Mouse (Mus musculus) hindbrain, embryonic 12.5 days (tissue): ENCODE results near the gene Tmem184b. TPM values are rescaled to one million over a fixed set of nuclear protein-coding genes. Genes with fewer than 3 reads are reported as not detected.

ENCODE experiments used
- ATAC-seq: fragments of 200-750 bp; cut with Nextera tagmentation; 2 replicates; pipeline ENCODE4 v1.8.0; 2017; ENCODE audit warnings: moderate TSS enrichment; ENCODE audit not compliant: low FRiP score
- H3K27ac ChIP-seq: fragments of 300-500 bp; sonication (generic); 2 replicates; pipeline ENCODE4 v1.5.1; 2016; ENCODE audit warnings: mild to moderate bottlenecking
- H3K27me3 ChIP-seq: fragments of 300-500 bp; sonication (generic); 2 replicates; pipeline ENCODE4 v1.6.1; 2016; ENCODE audit warnings: mild to moderate bottlenecking
- H3K36me3 ChIP-seq: fragments of 300-500 bp; sonication (generic); 2 replicates; pipeline ENCODE4 v1.6.1; 2016; ENCODE audit warnings: mild to moderate bottlenecking
- H3K4me1 ChIP-seq: fragments of 300-500 bp; sonication (generic); 2 replicates; pipeline ENCODE4 v1.6.1; 2016
- H3K4me2 ChIP-seq: fragments of 300-500 bp; sonication (generic); replicated peaks from 2 replicates; pipeline ENCODE4 v1.6.1; 2016; ENCODE audit warnings: mild to moderate bottlenecking
- H3K4me3 ChIP-seq: fragments of 300-500 bp; sonication (generic); 2 replicates; pipeline ENCODE4 v1.5.1; 2016; ENCODE audit warnings: mild to moderate bottlenecking
- H3K9ac ChIP-seq: fragments of 300-500 bp; sonication (generic); 2 replicates; pipeline ENCODE4 v1.6.1; 2016; ENCODE audit warnings: mild to moderate bottlenecking, moderate library complexity
- H3K9me3 ChIP-seq: fragments of 300-500 bp; sonication (generic); replicated peaks from 2 replicates; pipeline ENCODE4 v1.6.1; 2016; ENCODE audit warnings: mild to moderate bottlenecking
- WGBS: fragments of 180-500 bp; shearing (Covaris S2); methylation state at CpG from one replicate; pipeline ENCODE4 v1.1.7; 2016; 5-methylcytosine and 5-hydroxymethylcytosine counted together
- polyA plus RNA-seq: library from polyadenylated mRNA; unstranded; fragments of >200 nt; fragmentation: Nextera tagmentation; extraction: Ambion mirVana; gene quantifications from 2 replicates; pipeline ENCODE4 v1.2.1, GENCODE M21; 2016

Gene Tmem184b
- 46.2 and 52.0 TPM in 2 replicates for polyA plus RNA-seq

GRCm38 (mm10) chr15:79402836-79403762, at the start of gene Tmem184b:
Tmem184b (minus strand) TSS chr15:79403569.
- H3K9ac ChIP-seq: peak within 1 kb of the TSS; percentile 96
- no peaks in the 10 kb centered on the region for H3K9me3 ChIP-seq
- peak within 1 kb of the TSS; percentile 94 for H3K4me3 ChIP-seq
- peaks cover 10% of the 10 kb centered on the region; the same call in 1 of the 2 replicates for H3K27me3 ChIP-seq
- no peaks in the 10 kb centered on the region for H3K36me3 ChIP-seq
- peak; percentile 89 for ATAC-seq
- peaks cover 40% of the 10 kb centered on the region for H3K4me1 ChIP-seq
- WGBS: under 1% methylated on average over 86 of the region's 90 CpGs
- H3K4me2 ChIP-seq: peak within 1 kb of the TSS; percentile 83
- peak within 1 kb of the TSS; percentile 81 for H3K27ac ChIP-seq

- Histone ChIP-seq H3K9me3 (no peaks in the 10 kb centered on the region), H3K27me3 (no peaks in the 10 kb centered on the region; the same call in 1 of the 2 replicates), H3K36me3 (no peaks in the 10 kb centered on the region), H3K4me1 (peaks cover under 1% of the 10 kb centered on the region; the same call in 1 of the 2 replicates), H3K27ac (no peak overlapping the region), H3K4me3 (no peak overlapping the region), H3K9ac (no peak overlapping the region), H3K4me2 (no peak overlapping the region)
- ATAC-seq: no peak
- 90% methylated on average over 3 of the region's 3 CpGs for WGBS
Measured at GRCm38 (mm10) chr15:79448041-79448440, 44.7 kb upstream of the Tmem184b start.

- Histone ChIP-seq H3K36me3 (no peaks in the 10 kb centered on the region), H3K4me1 (peaks cover 9% of the 10 kb centered on the region), H3K27ac (no peak overlapping the region), H3K27me3 (no peaks in the 10 kb centered on the region; the same call in 1 of the 2 replicates), H3K9ac (no peak overlapping the region), H3K4me3 (no peak overlapping the region), H3K9me3 (no peaks in the 10 kb centered on the region), H3K4me2 (no peak overlapping the region)
- 87% methylated on average over 8 of the region's 8 CpGs for WGBS
- no peak for ATAC-seq
Measured at GRCm38 (mm10) chr15:79445786-79446654, 42.7 kb upstream of the Tmem184b start.

- H3K4me3 ChIP-seq: no peak overlapping the region
- H3K27ac ChIP-seq: no peak overlapping the region
Measured at GRCm38 (mm10) chr15:79443856-79444410, 40.6 kb upstream of the Tmem184b start.

GRCm38 (mm10) chr15:79442961-79443518, 39.7 kb upstream of the Tmem184b start:
- no peak for ATAC-seq
- no peak overlapping the region for H3K9ac ChIP-seq
- peaks cover 7% of the 10 kb centered on the region for H3K36me3 ChIP-seq
- peaks cover 37% of the 10 kb centered on the region for H3K4me1 ChIP-seq
- peak overlapping the region; percentile 98; the same call in 1 of the 2 replicates for H3K27ac ChIP-seq
- H3K4me3 ChIP-seq: no peak overlapping the region
- H3K4me2 ChIP-seq: peak overlapping the region; percentile 99; the same call in 1 of the 2 replicates
- WGBS: 83% methylated on average over 9 of the region's 9 CpGs
- no peaks in the 10 kb centered on the region for H3K9me3 ChIP-seq
- no peaks in the 10 kb centered on the region; the same call in 1 of the 2 replicates for H3K27me3 ChIP-seq

More at GRCm38 (mm10) chr15:79443856-79444410, 40.6 kb upstream of the Tmem184b start:
- no peak for ATAC-seq
- H3K9ac ChIP-seq: no peak overlapping the region
- no peaks in the 10 kb centered on the region; the same call in 1 of the 2 replicates for H3K36me3 ChIP-seq
- H3K27me3 ChIP-seq: no peaks in the 10 kb centered on the region; the same call in 1 of the 2 replicates
- no peak overlapping the region for H3K4me2 ChIP-seq
- peaks cover 28% of the 10 kb centered on the region for H3K4me1 ChIP-seq
- no peaks in the 10 kb centered on the region for H3K9me3 ChIP-seq
- WGBS: 65% methylated on average over 7 of the region's 7 CpGs

GRCm38 (mm10) chr15:79442257-79442611, 38.9 kb upstream of the Tmem184b start:
- 2% methylated on average over 6 of the region's 6 CpGs for WGBS
- Histone ChIP-seq H3K36me3 (peaks cover 15% of the 10 kb centered on the region), H3K9me3 (no peaks in the 10 kb centered on the region), H3K4me1 (peaks cover 45% of the 10 kb centered on the region), H3K27ac (peak overlapping the region; percentile 98), H3K27me3 (no peaks in the 10 kb centered on the region; the same call in 1 of the 2 replicates), H3K4me3 (peak overlapping the region; percentile 95), H3K9ac (peak overlapping the region; percentile 100), H3K4me2 (peak overlapping the region; percentile 99)
- peak; percentile 20; the same call in 1 of the 2 replicates for ATAC-seq

- ATAC-seq: peak; percentile 74
- no peaks in the 10 kb centered on the region; the same call in 1 of the 2 replicates for H3K27me3 ChIP-seq
- peaks cover 50% of the 10 kb centered on the region for H3K4me1 ChIP-seq
- 1% methylated on average over 97 of the region's 107 CpGs for WGBS
- no peaks in the 10 kb centered on the region for H3K9me3 ChIP-seq
- peak overlapping the region; percentile 98 for H3K27ac ChIP-seq
- peak overlapping the region; percentile 100 for H3K9ac ChIP-seq
- H3K4me2 ChIP-seq: peak overlapping the region; percentile 99
- H3K4me3 ChIP-seq: peak overlapping the region; percentile 95
- peaks cover 22% of the 10 kb centered on the region for H3K36me3 ChIP-seq
Measured at GRCm38 (mm10) chr15:79441331-79442256, 38.2 kb upstream of the Tmem184b start.

- Histone ChIP-seq H3K9ac (peak overlapping the region; percentile 100), H3K36me3 (peaks cover 29% of the 10 kb centered on the region), H3K4me2 (peak overlapping the region; percentile 99), H3K4me1 (peaks cover 58% of the 10 kb centered on the region), H3K9me3 (no peaks in the 10 kb centered on the region), H3K27me3 (no peaks in the 10 kb centered on the region; the same call in 1 of the 2 replicates), H3K4me3 (peak overlapping the region; percentile 95), H3K27ac (peak overlapping the region; percentile 98)
- WGBS: 18% methylated on average over 11 of the region's 11 CpGs
- peak; percentile 44; the same call in 1 of the 2 replicates for ATAC-seq
Measured at GRCm38 (mm10) chr15:79440651-79441330, 37.4 kb upstream of the Tmem184b start.

GRCm38 (mm10) chr15:79440223-79440622, 36.9 kb upstream of the Tmem184b start:
- Histone ChIP-seq H3K9ac (peak overlapping the region; percentile 100), H3K27ac (peak overlapping the region; percentile 98; the same call in 1 of the 2 replicates), H3K9me3 (no peaks in the 10 kb centered on the region), H3K4me1 (peaks cover 63% of the 10 kb centered on the region), H3K4me3 (peak overlapping the region; percentile 95), H3K36me3 (peaks cover 35% of the 10 kb centered on the region), H3K4me2 (peak overlapping the region; percentile 99), H3K27me3 (no peaks in the 10 kb centered on the region; the same call in 1 of the 2 replicates)
- 89% methylated on average over 4 of the region's 4 CpGs for WGBS
- no peak for ATAC-seq

- Histone ChIP-seq H3K4me1 (peaks cover 67% of the 10 kb centered on the region), H3K27ac (no peak overlapping the region), H3K4me3 (peak overlapping the region; percentile 95; the same call in 1 of the 2 replicates), H3K9me3 (no peaks in the 10 kb centered on the region), H3K9ac (peak overlapping the region; percentile 100), H3K27me3 (no peaks in the 10 kb centered on the region), H3K4me2 (peak overlapping the region; percentile 99), H3K36me3 (peaks cover 43% of the 10 kb centered on the region)
- 92% methylated on average over 4 of the region's 4 CpGs for WGBS
- ATAC-seq: no peak
Measured at GRCm38 (mm10) chr15:79439386-79439785, 36.0 kb upstream of the Tmem184b start.
